Mouse (Mus musculus) forebrain, embryonic 14.5 days (tissue): ENCODE measurements around the gene Crls1. TPM values are rescaled to one million over a fixed set of nuclear protein-coding genes. Genes with fewer than 3 reads are reported as not detected.

ENCODE experiments used
- ATAC-seq: fragments of 200-750 bp; cut with Nextera tagmentation; 2 replicates; pipeline ENCODE4 v1.8.0; 2017; ENCODE audit warnings: mild to moderate bottlenecking, moderate library complexity
- DNase-seq: peaks from one replicate; pipeline ENCODE4 v3.0.0-alpha.2; 2015; ENCODE audit warnings: low spot score
- H3K27ac ChIP-seq: fragments of 300-500 bp; sonication (generic); 2 replicates; pipeline ENCODE4 v1.5.1; 2014; ENCODE audit warnings: low read depth, mild to moderate bottlenecking, control low read depth, low read length, moderate library complexity
- H3K27me3 ChIP-seq: fragments of 300-500 bp; sonication (generic); replicated peaks from 2 replicates; pipeline ENCODE4 v1.6.1; 2014; ENCODE audit warnings: low read length, control low read depth, mixed read lengths; ENCODE audit not compliant: control insufficient read depth, insufficient read depth
- H3K36me3 ChIP-seq: fragments of 300-500 bp; sonication (generic); 2 replicates; pipeline ENCODE4 v1.6.1; 2014; ENCODE audit warnings: low read length, control low read depth; ENCODE audit not compliant: control insufficient read depth, insufficient read depth
- H3K4me1 ChIP-seq: fragments of 300-500 bp; sonication (generic); 2 replicates; pipeline ENCODE4 v1.6.1; 2014; ENCODE audit warnings: antibody characterized with exemption, low read length, control low read depth; ENCODE audit not compliant: control insufficient read depth, insufficient read depth
- H3K4me2 ChIP-seq: fragments of 300-500 bp; sonication (generic); 2 replicates; pipeline ENCODE4 v1.6.1; 2014; ENCODE audit warnings: mild to moderate bottlenecking, control low read depth, low read length
- H3K4me3 ChIP-seq: fragments of 300-500 bp; sonication (generic); 2 replicates; pipeline ENCODE4 v1.5.1; 2014; ENCODE audit warnings: low read depth, low read length, control low read depth
- H3K9ac ChIP-seq: fragments of 300-500 bp; sonication (generic); 2 replicates; pipeline ENCODE4 v1.6.1; 2014; ENCODE audit warnings: mild to moderate bottlenecking, low read length, control low read depth, moderate library complexity
- H3K9me3 ChIP-seq: fragments of 300-500 bp; sonication (generic); replicated peaks from 2 replicates; pipeline ENCODE4 v1.6.1; 2016; ENCODE audit warnings: low read length, control low read depth, mixed read lengths; ENCODE audit not compliant: control insufficient read depth
- WGBS: fragments of 180-500 bp; shearing (Covaris S2); extraction: QIAGEN DNeasy Blood & Tissue Kit; methylation state at CpG from one replicate; pipeline ENCODE4 v1.1.7; 2014; 5-methylcytosine and 5-hydroxymethylcytosine counted together
- polyA plus RNA-seq: library from polyadenylated mRNA; unstranded; fragments of >200 nt; fragmentation: Nextera tagmentation; extraction: Ambion mirVana; gene quantifications from 2 replicates; pipeline ENCODE4 v1.2.1, GENCODE M21; 2014

Gene Crls1
- polyA plus RNA-seq, 1 experiment from 2014 or later: 8.2 TPM

- WGBS: 74% methylated on average over 5 of the region's 5 CpGs
- Histone ChIP-seq H3K4me1 (no peaks in the 10 kb centered on the region), H3K4me3 (no peak overlapping the region), H3K27me3 (no peaks in the 10 kb centered on the region), H3K36me3 (peaks cover 15% of the 10 kb centered on the region), H3K9ac (no peak overlapping the region), H3K4me2 (no peak overlapping the region), H3K9me3 (no peaks in the 10 kb centered on the region), H3K27ac (no peak overlapping the region)
- DNase-seq (no peak), ATAC-seq (no peak)
These were observed 9.9 kb downstream of the Crls1 start for GRCm38 (mm10) chr2:132856333-132856732.

- ATAC-seq: no peak
- no peak overlapping the region for H3K4me2 ChIP-seq
- no peak for DNase-seq
- no peak overlapping the region for H3K4me3 ChIP-seq
- H3K9me3 ChIP-seq: no peaks in the 10 kb centered on the region
- peaks cover 13% of the 10 kb centered on the region for H3K36me3 ChIP-seq
- no peaks in the 10 kb centered on the region for H3K4me1 ChIP-seq
- no peak overlapping the region for H3K9ac ChIP-seq
- H3K27ac ChIP-seq: no peak overlapping the region
- H3K27me3 ChIP-seq: no peaks in the 10 kb centered on the region
These were observed 14.0 kb downstream of the Crls1 start for GRCm38 (mm10) chr2:132860435-132860834.

GRCm38 (mm10) chr2:132861456-132861855, 15.0 kb downstream of the Crls1 start:
- H3K4me3 ChIP-seq: no peak overlapping the region
- H3K9ac ChIP-seq: no peak overlapping the region
- no peaks in the 10 kb centered on the region for H3K9me3 ChIP-seq
- ATAC-seq (no peak), DNase-seq (no peak)
- H3K27me3 ChIP-seq: no peaks in the 10 kb centered on the region
- H3K36me3 ChIP-seq: peaks cover 20% of the 10 kb centered on the region
- H3K4me2 ChIP-seq: no peak overlapping the region
- no peaks in the 10 kb centered on the region for H3K4me1 ChIP-seq
- no peak overlapping the region for H3K27ac ChIP-seq
- 88% methylated on average over 2 of the region's 2 CpGs for WGBS

- H3K4me3 ChIP-seq: no peak overlapping the region
- H3K4me2 ChIP-seq: no peak overlapping the region
- no peak overlapping the region for H3K27ac ChIP-seq
- WGBS: 96% methylated on average over 2 of the region's 2 CpGs
- no peaks in the 10 kb centered on the region for H3K9me3 ChIP-seq
- H3K27me3 ChIP-seq: no peaks in the 10 kb centered on the region
- DNase-seq (no peak), ATAC-seq (no peak)
- H3K36me3 ChIP-seq: peaks cover 27% of the 10 kb centered on the region
- no peaks in the 10 kb centered on the region for H3K4me1 ChIP-seq
- no peak overlapping the region for H3K9ac ChIP-seq
These were observed 16.9 kb downstream of the Crls1 start for GRCm38 (mm10) chr2:132863325-132863724.

GRCm38 (mm10) chr2:132867521-132867920, 21.1 kb downstream of the Crls1 start:
- Histone ChIP-seq H3K4me2 (no peak overlapping the region), H3K36me3 (peaks cover 24% of the 10 kb centered on the region), H3K27ac (no peak overlapping the region), H3K27me3 (no peaks in the 10 kb centered on the region), H3K9ac (no peak overlapping the region), H3K4me1 (no peaks in the 10 kb centered on the region), H3K9me3 (no peaks in the 10 kb centered on the region), H3K4me3 (no peak overlapping the region)
- WGBS: 84% methylated on average over 5 of the region's 5 CpGs
- DNase-seq (no peak), ATAC-seq (no peak)

GRCm38 (mm10) chr2:132869682-132870081, 23.2 kb downstream of the Crls1 start:
- Histone ChIP-seq H3K36me3 (peaks cover 18% of the 10 kb centered on the region), H3K9me3 (no peaks in the 10 kb centered on the region), H3K4me1 (no peaks in the 10 kb centered on the region), H3K27ac (no peak overlapping the region), H3K4me2 (no peak overlapping the region), H3K27me3 (no peaks in the 10 kb centered on the region), H3K9ac (no peak overlapping the region), H3K4me3 (no peak overlapping the region)
- DNase-seq: no peak
- ATAC-seq: no peak
- 91% methylated on average over 5 of the region's 5 CpGs for WGBS

GRCm38 (mm10) chr2:132870286-132870685, 23.8 kb downstream of the Crls1 start:
- WGBS: 87% methylated on average over 4 of the region's 4 CpGs
- H3K27me3 ChIP-seq: no peaks in the 10 kb centered on the region
- ATAC-seq: no peak

GRCm38 (mm10) chr2:132871663-132872062, 25.2 kb downstream of the Crls1 start:
- DNase-seq: no peak
- Histone ChIP-seq H3K36me3 (peaks cover 5% of the 10 kb centered on the region), H3K4me2 (no peak overlapping the region), H3K4me3 (no peak overlapping the region), H3K9me3 (no peaks in the 10 kb centered on the region), H3K4me1 (no peaks in the 10 kb centered on the region), H3K27ac (no peak overlapping the region), H3K27me3 (no peaks in the 10 kb centered on the region), H3K9ac (no peak overlapping the region)
- 78% methylated on average over 3 of the region's 3 CpGs for WGBS
- ATAC-seq: no peak

More at GRCm38 (mm10) chr2:132870286-132870685, 23.8 kb downstream of the Crls1 start:
- no peaks in the 10 kb centered on the region for H3K9me3 ChIP-seq
- no peak overlapping the region for H3K4me2 ChIP-seq
- H3K4me1 ChIP-seq: no peaks in the 10 kb centered on the region
- H3K4me3 ChIP-seq: no peak overlapping the region
- no peak overlapping the region for H3K27ac ChIP-seq
- H3K36me3 ChIP-seq: peaks cover 16% of the 10 kb centered on the region
- H3K9ac ChIP-seq: no peak overlapping the region
- DNase-seq: no peak

- peaks cover 12% of the 10 kb centered on the region; the same call in 1 of the 2 replicates for H3K27me3 ChIP-seq
- H3K4me1 ChIP-seq: no peaks in the 10 kb centered on the region
- no peak overlapping the region for H3K4me2 ChIP-seq
- 75% methylated on average over 10 of the region's 10 CpGs for WGBS
- no peak overlapping the region for H3K4me3 ChIP-seq
- no peak overlapping the region for H3K27ac ChIP-seq
- no peak overlapping the region for H3K9ac ChIP-seq
- no peaks in the 10 kb centered on the region for H3K9me3 ChIP-seq
- no peaks in the 10 kb centered on the region for H3K36me3 ChIP-seq
- DNase-seq (no peak), ATAC-seq (no peak)
These were observed 27.3 kb downstream of the Crls1 start for GRCm38 (mm10) chr2:132873657-132874326.
